Mouse (Mus musculus) spleen, postnatal 14 days (tissue): ENCODE results near the gene Gm20806.
"Not testable (repeated sequence)": the region's sequence is repeated elsewhere in the genome, so short reads cannot be mapped to it uniquely, and the experiment has no call there.

Experiments used
- DNase-seq, 2 experiments: peaks; one replicate each; pipeline ENCODE4 v3.0.0; 2021 to 2022; ENCODE audit warnings: low spot score in 2 of 2

The Gm20806 gene

GRCm38 (mm10) chrY:78837956-78838355 lies at the start of gene Gm20806:
Gene Gm20806 (minus strand): TSS chrY:78838056.
- not testable (repeated sequence) for DNase-seq
